Mouse (Mus musculus) megakaryocyte, adult 5-6 weeks (primary cell): Measurements from ENCODE around the gene Kat5. TPM values are rescaled to one million over a fixed set of nuclear protein-coding genes. Genes with fewer than 3 reads are reported as not detected.

Source experiments
- total RNA-seq, 2 experiments: library from RNA; stranded (forward) in 1 of 2; stranded (reverse) in 1 of 2; fragments of 153-499, 151-499 nt in 1 of 2; fragments of 221-1000, 200-1000 nt in 1 of 2; gene quantifications; 2 replicates each; pipeline versions ENCODE4 v1.2.3 to v1.2.4; 2015 to 2017

Gene Kat5
- total RNA-seq, 2 experiments from 2014 or later: 47.8 to 73.9 TPM

Other genes with a start within 250 kb of the Kat5 start
- 19.7 and 25.8 TPM in 2 replicates for gene Eif1ad, start 243.5 kb downstream of the Kat5 start, total RNA-seq (2015)
- 33.1 and 37.4 TPM in 2 replicates for gene Eif1ad, start 243.5 kb downstream of the Kat5 start, total RNA-seq (2017)
- gene Banf1, start 243.1 kb downstream of the Kat5 start, total RNA-seq (2015): 269 and 297 TPM in 2 replicates
- gene Banf1, start 243.1 kb downstream of the Kat5 start, total RNA-seq (2017): 29.3 and 29.6 TPM in 2 replicates
- gene Sart1, start 221.5 kb downstream of the Kat5 start, total RNA-seq (2015): 47.2 and 57.3 TPM in 2 replicates
- 62.2 and 64.6 TPM in 2 replicates for gene Sart1, start 221.5 kb downstream of the Kat5 start, total RNA-seq (2017)
- not detected in 2 replicates for gene Tsga10ip, start 207.7 kb downstream of the Kat5 start, total RNA-seq (2015)
- gene Tsga10ip, start 207.7 kb downstream of the Kat5 start, total RNA-seq (2017): not detected in 2 replicates
- gene Drap1, start 185.3 kb downstream of the Kat5 start, total RNA-seq (2015): 62.3 and 72.3 TPM in 2 replicates
- gene Drap1, start 185.3 kb downstream of the Kat5 start, total RNA-seq (2017): 53.7 and 59.0 TPM in 2 replicates
- 20.3 and 23.7 TPM in 2 replicates for gene AI837181, start 185.1 kb downstream of the Kat5 start, total RNA-seq (2015)
- 8.9 and 15.6 TPM in 2 replicates for gene AI837181, start 185.1 kb downstream of the Kat5 start, total RNA-seq (2017)
- 0.48 and 1.2 TPM in 2 replicates for gene Fosl1, start 162.7 kb downstream of the Kat5 start, total RNA-seq (2015)
- 0.69 and 0.95 TPM in 2 replicates for gene Fosl1, start 162.7 kb downstream of the Kat5 start, total RNA-seq (2017)
- 0.80 and 1.1 TPM in 2 replicates for gene Ccdc85b, start 152.3 kb downstream of the Kat5 start, total RNA-seq (2015)
- gene Ccdc85b, start 152.3 kb downstream of the Kat5 start, total RNA-seq (2017): 1.7 TPM in 2 replicates
- gene Fibp, start 149.6 kb downstream of the Kat5 start, total RNA-seq (2015): 55.8 and 64.9 TPM in 2 replicates
- 93.9 and 115 TPM in 2 replicates for gene Fibp, start 149.6 kb downstream of the Kat5 start, total RNA-seq (2017)
- 5.7 and 12.6 TPM in 2 replicates for gene Ctsw, start 141.7 kb downstream of the Kat5 start, total RNA-seq (2015)
- 5.9 and 9.1 TPM in 2 replicates for gene Ctsw, start 141.7 kb downstream of the Kat5 start, total RNA-seq (2017)
- 0.42 and 1.2 TPM in 2 replicates for gene Efemp2, start 136.3 kb downstream of the Kat5 start, total RNA-seq (2015)
- 1.2 TPM in 1 of 2 replicates, not detected in the other for gene Efemp2, start 136.3 kb downstream of the Kat5 start, total RNA-seq (2017)
- 16.2 and 16.6 TPM in 2 replicates for gene Mus81, start 121.8 kb downstream of the Kat5 start, total RNA-seq (2015)
- gene Mus81, start 121.8 kb downstream of the Kat5 start, total RNA-seq (2017): 9.2 and 13.8 TPM in 2 replicates
- 2,162 and 2,175 TPM in 2 replicates for gene Cfl1, start 119.8 kb downstream of the Kat5 start, total RNA-seq (2015)
- 1,771 and 1,778 TPM in 2 replicates for gene Cfl1, start 119.8 kb downstream of the Kat5 start, total RNA-seq (2017)
- gene 1700020D05Rik, start 106.5 kb downstream of the Kat5 start, total RNA-seq (2015): 1.8 and 2.1 TPM in 2 replicates
- gene 1700020D05Rik, start 106.5 kb downstream of the Kat5 start, total RNA-seq (2017): 0.49 and 1.5 TPM in 2 replicates
- 2.7 and 4.8 TPM in 2 replicates for gene Snx32, start 99.7 kb downstream of the Kat5 start, total RNA-seq (2015)
- 1.5 and 3.0 TPM in 2 replicates for gene Snx32, start 99.7 kb downstream of the Kat5 start, total RNA-seq (2017)
- 0.07 and 0.14 TPM in 2 replicates for gene Ovol1, start 49.6 kb downstream of the Kat5 start, total RNA-seq (2015)
- gene Ovol1, start 49.6 kb downstream of the Kat5 start, total RNA-seq (2017): 0.07 TPM in 1 of 2 replicates, not detected in the other
- 18.3 and 23.2 TPM in 2 replicates for gene Ap5b1, start 42.2 kb downstream of the Kat5 start, total RNA-seq (2015)
- gene Ap5b1, start 42.2 kb downstream of the Kat5 start, total RNA-seq (2017): 16.4 and 22.5 TPM in 2 replicates
- gene Rnaseh2c, start 8.4 kb downstream of the Kat5 start, total RNA-seq (2015): 116 and 125 TPM in 2 replicates
- 94.6 and 136 TPM in 2 replicates for gene Rnaseh2c, start 8.4 kb downstream of the Kat5 start, total RNA-seq (2017)
- 51.9 and 56.6 TPM in 2 replicates for gene Rela, start 27.2 kb upstream of the Kat5 start, total RNA-seq (2015)
- 46.1 and 47.8 TPM in 2 replicates for gene Rela, start 27.2 kb upstream of the Kat5 start, total RNA-seq (2017)
- gene Sipa1, start 53.5 kb upstream of the Kat5 start, total RNA-seq (2015): 50.8 and 65.8 TPM in 2 replicates
- gene Sipa1, start 53.5 kb upstream of the Kat5 start, total RNA-seq (2017): 50.1 and 78.7 TPM in 2 replicates
- 30.3 and 35.3 TPM in 2 replicates for gene Map3k11, start 78.5 kb upstream of the Kat5 start, total RNA-seq (2015)
- 39.8 and 50.8 TPM in 2 replicates for gene Map3k11, start 78.5 kb upstream of the Kat5 start, total RNA-seq (2017)
- gene Pcnx3, start 78.7 kb upstream of the Kat5 start, total RNA-seq (2015): 25.9 and 33.1 TPM in 2 replicates
- gene Pcnx3, start 78.7 kb upstream of the Kat5 start, total RNA-seq (2017): 19.3 and 19.6 TPM in 2 replicates
- gene Kcnk7, start 94.1 kb upstream of the Kat5 start, total RNA-seq (2015): not detected in 2 replicates
- not detected in 2 replicates for gene Kcnk7, start 94.1 kb upstream of the Kat5 start, total RNA-seq (2017)
- 30.8 and 31.0 TPM in 2 replicates for gene Ehbp1l1, start 116.1 kb upstream of the Kat5 start, total RNA-seq (2015)
- gene Ehbp1l1, start 116.1 kb upstream of the Kat5 start, total RNA-seq (2017): 118 and 119 TPM in 2 replicates
- gene Fam89b, start 119.4 kb upstream of the Kat5 start, total RNA-seq (2015): 95.7 and 114 TPM in 2 replicates
- 65.5 and 78.8 TPM in 2 replicates for gene Fam89b, start 119.4 kb upstream of the Kat5 start, total RNA-seq (2017)
- gene Ltbp3, start 130.7 kb upstream of the Kat5 start, total RNA-seq (2015): 1.5 TPM in 1 of 2 replicates, not detected in the other
- 0.18 and 2.8 TPM in 2 replicates for gene Ltbp3, start 130.7 kb upstream of the Kat5 start, total RNA-seq (2017)
- 20.2 and 21.8 TPM in 2 replicates for gene Scyl1, start 161.2 kb upstream of the Kat5 start, total RNA-seq (2015)
- 30.9 and 41.5 TPM in 2 replicates for gene Scyl1, start 161.2 kb upstream of the Kat5 start, total RNA-seq (2017)